Mouse (Mus musculus) heart, embryonic 11.5 days (tissue): ENCODE measurements around the gene Mapk11. TPM values are rescaled to one million over a fixed set of nuclear protein-coding genes. Genes with fewer than 3 reads are reported as not detected.

Experiments used
- ATAC-seq: fragments of 200-750 bp; cut with Nextera tagmentation; replicated peaks from 2 replicates; pipeline ENCODE4 v1.8.0; 2017; ENCODE audit warnings: moderate library complexity; ENCODE audit not compliant: insufficient number of reproducible peaks, low FRiP score, low TSS enrichment
- H3K27ac ChIP-seq: fragments of 300-500 bp; sonication (generic); 2 replicates; pipeline ENCODE4 v1.5.1; 2014; ENCODE audit warnings: mild to moderate bottlenecking, low read depth, low read length
- H3K27me3 ChIP-seq: fragments of 300-500 bp; sonication (generic); 2 replicates; pipeline ENCODE4 v1.6.1; 2014; ENCODE audit warnings: mild to moderate bottlenecking, low read length, mixed read lengths; ENCODE audit not compliant: control insufficient read depth, insufficient read depth
- H3K36me3 ChIP-seq: fragments of 300-500 bp; sonication (generic); 2 replicates; pipeline ENCODE4 v1.6.1; 2014; ENCODE audit warnings: mild to moderate bottlenecking, low read length, moderate library complexity, mixed read lengths; ENCODE audit not compliant: control insufficient read depth, insufficient read depth
- H3K4me1 ChIP-seq: fragments of 300-500 bp; sonication (generic); 2 replicates; pipeline ENCODE4 v1.6.1; 2014; ENCODE audit warnings: low read length; ENCODE audit not compliant: control insufficient read depth, insufficient read depth
- H3K4me2 ChIP-seq: fragments of 300-500 bp; sonication (generic); 2 replicates; pipeline ENCODE4 v1.6.1; 2014; ENCODE audit warnings: mild to moderate bottlenecking, moderate library complexity
- H3K4me3 ChIP-seq: fragments of 300-500 bp; sonication (generic); 2 replicates; pipeline ENCODE4 v1.5.1; 2014; ENCODE audit warnings: low read depth, low read length
- H3K9ac ChIP-seq: fragments of 300-500 bp; sonication (generic); 2 replicates; pipeline ENCODE4 v1.6.1; 2014; ENCODE audit warnings: mild to moderate bottlenecking, low read depth, low read length, moderate library complexity
- H3K9me3 ChIP-seq: fragments of 300-500 bp; sonication (generic); replicated peaks from 2 replicates; pipeline ENCODE4 v1.6.1; 2016; ENCODE audit warnings: low read length; ENCODE audit not compliant: control insufficient read depth
- WGBS: fragments of 180-500 bp; shearing (Covaris S2); extraction: QIAGEN DNeasy Blood & Tissue Kit; methylation state at CpG from one replicate; pipeline ENCODE4 v1.1.7; 2014; ENCODE audit not compliant: insufficient replicate concordance; 5-methylcytosine and 5-hydroxymethylcytosine counted together
- polyA plus RNA-seq: library from polyadenylated mRNA; unstranded; fragments of >200 nt; fragmentation: Nextera tagmentation; extraction: Ambion mirVana; gene quantifications from 2 replicates; pipeline ENCODE4 v1.2.1, GENCODE M21; 2014

Gene Mapk11
- polyA plus RNA-seq, 1 experiment from 2014 or later, result 4.2 TPM

DNA sequence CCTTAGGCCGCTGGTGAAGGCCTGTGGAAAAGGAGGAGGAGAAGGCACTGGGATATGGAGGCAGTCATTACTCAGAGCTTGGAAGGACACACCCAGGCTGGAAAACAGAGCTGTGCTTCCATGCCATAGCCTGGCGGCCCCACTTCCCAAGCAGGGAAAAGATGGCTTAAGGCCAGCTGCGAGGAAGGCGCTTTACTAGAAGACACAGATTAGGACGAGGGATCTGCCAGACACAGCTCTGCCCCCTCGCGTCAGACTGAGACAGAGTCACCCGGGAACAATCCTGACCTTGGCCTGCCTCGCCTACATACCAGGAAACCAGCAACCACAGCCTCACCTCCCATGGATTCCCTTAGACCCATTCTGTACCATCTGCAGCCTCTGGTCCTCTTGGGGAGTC, 39.3 kb downstream of the Mapk11 start:
- H3K9ac ChIP-seq, result no peak overlapping the region
- 78% methylated on average over 9 of the region's 9 CpGs for WGBS
- H3K4me2 ChIP-seq, result no peak overlapping the region
- H3K4me3 ChIP-seq, result no peak overlapping the region
- peaks cover 26% of the 10 kb centered on the region for H3K36me3 ChIP-seq
- no peak overlapping the region for H3K27ac ChIP-seq
- no peak for ATAC-seq
- H3K4me1 ChIP-seq, result no peaks in the 10 kb centered on the region
- no peaks in the 10 kb centered on the region for H3K27me3 ChIP-seq
- H3K9me3 ChIP-seq, result no peaks in the 10 kb centered on the region

DNA sequence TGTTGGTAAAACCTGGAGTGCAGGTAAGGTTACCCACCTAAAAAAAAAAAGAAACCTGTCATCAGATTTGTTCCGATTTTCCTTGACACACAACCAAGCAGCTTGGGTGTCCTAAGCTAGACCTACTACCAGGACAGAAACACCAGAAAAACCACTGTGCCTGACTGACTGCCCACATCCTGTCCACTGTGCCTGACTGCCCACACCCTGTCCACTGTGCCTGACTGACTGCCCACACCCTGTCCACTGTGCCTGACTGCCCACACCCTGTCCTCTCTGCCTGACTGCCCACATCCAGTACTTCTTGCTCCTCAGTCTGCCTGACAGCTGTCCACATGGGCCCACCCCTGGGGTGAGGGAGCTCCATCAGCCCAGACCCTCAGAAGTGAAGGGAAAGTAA, 42.5 kb downstream of the Mapk11 start:
- no peak overlapping the region for H3K9ac ChIP-seq
- H3K36me3 ChIP-seq, result peaks cover 42% of the 10 kb centered on the region
- no peaks in the 10 kb centered on the region for H3K4me1 ChIP-seq
- no peak overlapping the region for H3K4me2 ChIP-seq
- no peak overlapping the region for H3K27ac ChIP-seq
- WGBS, result 100% methylated on average over 1 of the region's 1 CpGs
- no peaks in the 10 kb centered on the region for H3K27me3 ChIP-seq
- no peaks in the 10 kb centered on the region for H3K9me3 ChIP-seq
- H3K4me3 ChIP-seq, result no peak overlapping the region
- no peak for ATAC-seq

DNA sequence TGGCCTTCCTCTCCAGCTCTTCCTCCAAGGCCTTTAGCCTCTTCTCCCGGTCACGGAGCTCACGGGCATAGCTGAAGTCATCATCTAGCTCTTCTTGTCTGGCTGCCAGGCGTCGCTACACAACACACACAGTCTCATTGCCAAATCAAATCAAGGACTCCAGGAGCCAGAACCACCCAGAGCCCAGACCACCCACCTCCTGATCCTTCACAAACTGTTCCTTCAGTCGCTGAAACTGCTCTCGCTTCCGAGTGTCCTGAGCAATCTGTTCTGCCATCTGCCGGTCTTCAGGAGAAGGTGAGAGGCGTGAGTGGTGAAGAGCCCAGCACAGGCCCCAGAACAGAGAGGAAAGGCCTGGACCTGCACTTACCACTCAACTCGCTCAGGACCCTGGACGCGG, 43.4 kb downstream of the Mapk11 start:
- H3K9ac ChIP-seq, result no peak overlapping the region
- ATAC-seq, result no peak
- H3K9me3 ChIP-seq, result no peaks in the 10 kb centered on the region
- no peaks in the 10 kb centered on the region for H3K27me3 ChIP-seq
- no peak overlapping the region for H3K27ac ChIP-seq
- peaks cover 46% of the 10 kb centered on the region for H3K36me3 ChIP-seq
- H3K4me3 ChIP-seq, result no peak overlapping the region
- H3K4me1 ChIP-seq, result no peaks in the 10 kb centered on the region
- H3K4me2 ChIP-seq, result no peak overlapping the region
- 89% methylated on average over 13 of the region's 13 CpGs for WGBS

DNA sequence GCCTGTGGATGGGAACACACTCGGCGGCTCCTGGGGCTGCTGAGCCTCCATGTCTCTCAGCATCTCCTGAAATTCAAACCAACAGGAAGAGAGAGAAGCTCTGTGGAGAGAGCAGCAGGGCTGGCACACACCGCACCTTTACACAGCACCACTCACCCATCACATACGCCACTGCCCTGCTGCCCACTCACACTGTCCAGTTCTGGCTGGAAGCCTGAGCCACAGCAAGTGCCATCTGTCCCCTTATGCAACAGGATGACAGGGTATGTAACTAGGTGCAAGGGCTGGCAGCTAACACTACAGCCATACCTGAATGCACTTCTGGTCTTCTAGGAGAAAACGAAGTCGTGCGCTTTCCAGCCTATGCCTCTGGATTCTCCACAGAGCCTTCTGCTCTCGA, 45.0 kb downstream of the Mapk11 start:
- Histone ChIP-seq H3K27me3 (no peaks in the 10 kb centered on the region), H3K9me3 (no peaks in the 10 kb centered on the region), H3K4me3 (no peak overlapping the region), H3K4me2 (no peak overlapping the region), H3K9ac (no peak overlapping the region), H3K27ac (no peak overlapping the region), H3K36me3 (peaks cover 49% of the 10 kb centered on the region), H3K4me1 (no peaks in the 10 kb centered on the region)
- 91% methylated on average over 8 of the region's 8 CpGs for WGBS
- no peak for ATAC-seq

DNA sequence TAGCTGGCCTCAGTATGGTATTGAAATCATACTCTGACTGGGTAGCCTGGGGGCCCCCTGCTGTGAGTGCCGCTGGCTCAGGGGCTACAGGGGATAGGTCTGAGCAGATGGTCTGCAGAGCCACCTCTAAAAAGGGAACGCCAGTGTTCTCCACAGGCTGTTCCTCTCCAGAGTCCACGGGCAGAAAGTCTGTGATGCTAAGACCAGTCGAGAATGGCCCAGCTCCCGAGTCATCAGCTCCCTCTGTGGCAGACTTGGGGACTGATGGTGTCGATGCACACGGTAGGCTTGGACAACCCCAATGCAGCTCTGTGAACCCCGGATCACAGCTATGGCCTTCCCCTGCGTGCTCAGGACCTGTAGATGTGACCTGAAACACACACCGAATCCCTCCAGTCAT, 45.5 kb downstream of the Mapk11 start:
- Histone ChIP-seq H3K4me3 (no peak overlapping the region), H3K4me1 (no peaks in the 10 kb centered on the region), H3K27ac (no peak overlapping the region), H3K27me3 (no peaks in the 10 kb centered on the region), H3K9ac (no peak overlapping the region), H3K36me3 (peaks cover 54% of the 10 kb centered on the region), H3K4me2 (no peak overlapping the region), H3K9me3 (no peaks in the 10 kb centered on the region)
- no peak for ATAC-seq
- WGBS, result 85% methylated on average over 10 of the region's 10 CpGs

DNA sequence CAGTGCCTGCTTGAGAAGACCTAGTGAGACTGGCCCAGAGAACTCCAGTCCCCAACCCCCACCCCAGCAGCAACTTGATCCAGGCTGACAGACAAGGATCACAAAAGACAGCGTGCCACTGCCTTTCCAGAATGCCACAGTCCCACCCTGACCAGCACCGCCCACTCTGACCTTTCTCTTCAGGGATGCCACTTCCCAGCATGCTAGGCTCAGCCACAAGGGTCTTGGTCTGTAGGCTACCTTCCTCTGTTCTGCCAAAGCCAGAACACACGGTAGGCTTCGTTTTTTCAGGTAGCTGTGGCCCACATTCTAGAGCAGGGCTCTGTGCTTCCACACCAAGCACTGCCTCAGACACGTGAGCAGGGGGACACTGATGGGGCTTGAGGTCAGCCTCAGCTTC, 46.8 kb downstream of the Mapk11 start:
- no peak for ATAC-seq
- no peak overlapping the region for H3K27ac ChIP-seq
- no peak overlapping the region for H3K9ac ChIP-seq
- no peak overlapping the region for H3K4me3 ChIP-seq
- no peaks in the 10 kb centered on the region for H3K9me3 ChIP-seq
- 81% methylated on average over 5 of the region's 5 CpGs for WGBS
- no peaks in the 10 kb centered on the region for H3K4me1 ChIP-seq
- no peaks in the 10 kb centered on the region for H3K27me3 ChIP-seq
- H3K36me3 ChIP-seq, result peaks cover 62% of the 10 kb centered on the region
- H3K4me2 ChIP-seq, result no peak overlapping the region

DNA sequence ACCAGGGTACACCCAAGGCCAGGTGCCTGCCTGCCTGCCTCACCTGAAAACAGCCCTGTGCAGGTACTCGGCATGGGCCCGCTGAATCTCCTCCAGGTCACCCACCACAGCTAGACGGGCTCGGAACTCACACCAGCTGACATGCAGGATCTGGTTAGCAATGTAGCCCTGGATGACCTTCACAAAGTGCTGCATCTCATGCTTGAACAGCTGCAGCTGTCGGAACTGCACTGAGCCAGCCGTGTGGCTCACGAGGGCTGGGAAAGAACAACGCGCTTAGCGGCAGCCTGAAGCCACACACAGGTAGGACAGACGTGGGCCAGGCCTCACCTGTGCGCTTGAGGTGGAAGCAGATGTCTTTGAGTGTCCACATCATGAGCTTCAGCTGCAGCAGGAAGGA, 48.6 kb downstream of the Mapk11 start:
- Histone ChIP-seq H3K27me3 (no peaks in the 10 kb centered on the region), H3K4me1 (no peaks in the 10 kb centered on the region), H3K4me3 (no peak overlapping the region), H3K27ac (no peak overlapping the region), H3K36me3 (peaks cover 70% of the 10 kb centered on the region), H3K9ac (no peak overlapping the region), H3K4me2 (no peak overlapping the region), H3K9me3 (no peaks in the 10 kb centered on the region)
- no peak for ATAC-seq
- 90% methylated on average over 12 of the region's 12 CpGs for WGBS

DNA sequence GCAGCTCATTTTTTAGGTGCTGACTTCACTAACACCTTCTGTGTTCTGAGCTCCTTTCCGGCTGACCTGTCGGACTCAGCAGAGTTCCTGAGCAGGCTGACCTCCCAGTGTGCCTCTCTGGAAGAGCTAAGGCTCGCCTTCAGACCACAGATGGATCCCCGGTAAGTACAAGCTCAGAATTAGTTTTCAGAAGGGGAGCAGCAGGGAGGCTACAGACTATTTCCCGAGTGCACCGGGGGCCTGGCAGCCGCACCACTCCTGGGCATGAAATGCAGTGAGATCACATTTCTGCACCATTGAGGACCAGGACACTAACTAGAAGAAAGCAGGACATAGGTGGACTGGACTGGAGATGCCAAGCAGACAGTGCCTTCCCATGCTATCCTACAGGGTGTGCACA, 50.8 kb downstream of the Mapk11 start:
- H3K36me3 ChIP-seq, result peaks cover 63% of the 10 kb centered on the region
- no peak overlapping the region for H3K9ac ChIP-seq
- ATAC-seq, result no peak
- H3K4me3 ChIP-seq, result no peak overlapping the region
- 90% methylated on average over 7 of the region's 7 CpGs for WGBS
- no peaks in the 10 kb centered on the region for H3K4me1 ChIP-seq
- H3K27ac ChIP-seq, result no peak overlapping the region
- no peaks in the 10 kb centered on the region for H3K9me3 ChIP-seq
- H3K4me2 ChIP-seq, result no peak overlapping the region
- H3K27me3 ChIP-seq, result no peaks in the 10 kb centered on the region

DNA sequence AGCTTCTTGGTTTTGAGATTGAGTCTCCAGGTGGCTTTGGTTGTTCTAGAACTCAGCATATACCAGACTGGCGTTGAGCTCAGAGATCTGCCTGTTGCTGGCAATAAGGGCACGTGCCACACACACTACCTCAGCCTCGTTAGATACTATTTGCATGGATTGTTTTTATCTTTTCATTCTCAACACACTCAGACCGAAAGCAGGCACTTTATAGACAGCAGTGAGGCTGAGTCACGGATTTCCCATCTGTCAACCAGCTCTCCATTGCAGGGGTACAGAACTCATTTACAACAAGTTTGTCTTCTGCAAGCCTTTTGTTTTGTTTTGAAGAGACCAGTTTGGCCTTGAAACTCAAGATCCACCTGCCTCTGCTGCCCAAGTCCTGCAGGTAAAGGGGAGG, 52.0 kb downstream of the Mapk11 start:
- peaks cover 56% of the 10 kb centered on the region for H3K36me3 ChIP-seq
- no peaks in the 10 kb centered on the region for H3K9me3 ChIP-seq
- no peak for ATAC-seq
- H3K4me1 ChIP-seq, result no peaks in the 10 kb centered on the region
- no peak overlapping the region for H3K9ac ChIP-seq
- H3K27me3 ChIP-seq, result no peaks in the 10 kb centered on the region
- H3K4me2 ChIP-seq, result no peak overlapping the region
- no peak overlapping the region for H3K27ac ChIP-seq
- 88% methylated on average over 5 of the region's 5 CpGs for WGBS
- H3K4me3 ChIP-seq, result no peak overlapping the region
